Mouse (Mus musculus) midbrain, embryonic 10.5 days (tissue): ENCODE data around the gene Gm45623. TPM values are rescaled to one million over a fixed set of nuclear protein-coding genes. Genes with fewer than 3 reads are reported as not detected.

Experiments used
- DNase-seq: peaks from one replicate; pipeline ENCODE4 v3.0.0-alpha.2; 2017; ENCODE audit warnings: low spot score
- H3K27ac ChIP-seq: fragments of 300-500 bp; sonication (generic); replicated peaks from 2 replicates; pipeline ENCODE4 v1.5.1; 2016; ENCODE audit warnings: mild to moderate bottlenecking
- H3K27me3 ChIP-seq: fragments of 300-500 bp; sonication (generic); 2 replicates; pipeline ENCODE4 v1.6.1; 2016; ENCODE audit warnings: low read depth, mild to moderate bottlenecking; ENCODE audit not compliant: poor library complexity, severe bottlenecking
- H3K36me3 ChIP-seq: fragments of 300-500 bp; sonication (generic); 2 replicates; pipeline ENCODE4 v1.6.1; 2016; ENCODE audit warnings: mild to moderate bottlenecking, moderate library complexity
- H3K4me1 ChIP-seq: fragments of 300-500 bp; sonication (generic); 2 replicates; pipeline ENCODE4 v1.6.1; 2016
- H3K4me3 ChIP-seq: fragments of 300-500 bp; sonication (generic); 2 replicates; pipeline ENCODE4 v1.5.1; 2016; ENCODE audit warnings: mild to moderate bottlenecking, moderate library complexity
- H3K9me3 ChIP-seq: fragments of 300-500 bp; sonication (generic); replicated peaks from 2 replicates; pipeline ENCODE4 v1.6.1; 2016; ENCODE audit warnings: mild to moderate bottlenecking
- WGBS: fragments of 180-500 bp; shearing (Covaris S2); methylation state at CpG from one replicate; pipeline ENCODE4 v1.1.7; 2016; 5-methylcytosine and 5-hydroxymethylcytosine counted together
- polyA plus RNA-seq: library from polyadenylated mRNA; unstranded; fragments of >200 nt; fragmentation: Nextera tagmentation; extraction: Ambion mirVana; gene quantifications from 2 replicates; pipeline ENCODE4 v1.2.1, GENCODE M21; 2016

Gene Gm45623
- not detected in 2 replicates for polyA plus RNA-seq

GRCm38 (mm10) chr13:56753192-56753951 lies at the start of gene Gm45623:
Gene Gm45623, minus strand, starts transcription at chr13:56753827.
- under 1% methylated on average over 70 of the region's 71 CpGs for whole genome bisulfite sequencing
- Histone ChIP-seq H3K9me3 (no peaks in the 10 kb centered on the region), H3K4me1 (peaks cover 33% of the 10 kb centered on the region), H3K4me3 (peak within 1 kb of the TSS; percentile 64), H3K27me3 (peaks cover 83% of the 10 kb centered on the region), H3K36me3 (no peaks in the 10 kb centered on the region), H3K27ac (no peak within 1 kb of the TSS; the same call in 1 of the 2 replicates)
- DNase-seq: peak; percentile 46

GRCm38 (mm10) chr13:56797459-56797858 lies 43.8 kb upstream of the Gm45623 start:
- Histone ChIP-seq H3K36me3 (no peaks in the 10 kb centered on the region), H3K9me3 (no peaks in the 10 kb centered on the region), H3K4me1 (peaks cover 12% of the 10 kb centered on the region), H3K27ac (no peak overlapping the region), H3K4me3 (no peak overlapping the region), H3K27me3 (peaks cover 11% of the 10 kb centered on the region; the same call in 1 of the 2 replicates)
- DNase-seq: no peak
- WGBS: 90% methylated on average over 7 of the region's 7 CpGs

- WGBS: 88% methylated on average over 7 of the region's 7 CpGs
- no peaks in the 10 kb centered on the region for H3K9me3 ChIP-seq
- H3K4me1 ChIP-seq: peaks cover 21% of the 10 kb centered on the region
- H3K4me3 ChIP-seq: no peak overlapping the region
- peaks cover 11% of the 10 kb centered on the region; the same call in 1 of the 2 replicates for H3K27me3 ChIP-seq
- no peak overlapping the region for H3K27ac ChIP-seq
- DNase-seq: no peak
- H3K36me3 ChIP-seq: no peaks in the 10 kb centered on the region
Measured at GRCm38 (mm10) chr13:56795501-56795900, 41.9 kb upstream of the Gm45623 start.

- no peak for DNase-seq
- H3K27ac ChIP-seq: 0 out of 2 replicates have a peak overlapping the region, but pooled peaks have one; percentile 17
- no peaks in the 10 kb centered on the region for H3K36me3 ChIP-seq
- no peaks in the 10 kb centered on the region for H3K9me3 ChIP-seq
- WGBS: 55% methylated on average over 7 of the region's 7 CpGs
- peaks cover 8% of the 10 kb centered on the region; the same call in 1 of the 2 replicates for H3K27me3 ChIP-seq
- no peak overlapping the region for H3K4me3 ChIP-seq
- peaks cover 21% of the 10 kb centered on the region for H3K4me1 ChIP-seq
Measured at GRCm38 (mm10) chr13:56794441-56794840, 40.8 kb upstream of the Gm45623 start.

GRCm38 (mm10) chr13:56792844-56793243 lies 39.2 kb upstream of the Gm45623 start:
- Histone ChIP-seq H3K9me3 (no peaks in the 10 kb centered on the region), H3K4me3 (no peak overlapping the region), H3K27me3 (peaks cover 8% of the 10 kb centered on the region; the same call in 1 of the 2 replicates), H3K27ac (no peak overlapping the region), H3K36me3 (no peaks in the 10 kb centered on the region), H3K4me1 (peaks cover 21% of the 10 kb centered on the region)
- 86% methylated on average over 3 of the region's 3 CpGs for WGBS
- DNase-seq: no peak

- H3K27ac ChIP-seq: no peak overlapping the region
- no peak for DNase-seq
- H3K9me3 ChIP-seq: no peaks in the 10 kb centered on the region
- no peaks in the 10 kb centered on the region for H3K36me3 ChIP-seq
- WGBS: 85% methylated on average over 3 of the region's 3 CpGs
- no peaks in the 10 kb centered on the region; the same call in 1 of the 2 replicates for H3K27me3 ChIP-seq
- H3K4me1 ChIP-seq: peaks cover 21% of the 10 kb centered on the region
- H3K4me3 ChIP-seq: no peak overlapping the region
Measured at GRCm38 (mm10) chr13:56790683-56791082, 37.1 kb upstream of the Gm45623 start.

- Histone ChIP-seq H3K27ac (no peak overlapping the region), H3K4me3 (no peak overlapping the region), H3K36me3 (no peaks in the 10 kb centered on the region), H3K9me3 (peaks cover 4% of the 10 kb centered on the region; the same call in 1 of the 2 replicates), H3K27me3 (peaks cover 4% of the 10 kb centered on the region; the same call in 1 of the 2 replicates), H3K4me1 (peaks cover 13% of the 10 kb centered on the region)
- DNase-seq: no peak
- WGBS: 86% methylated on average over 1 of the region's 1 CpGs
Measured at GRCm38 (mm10) chr13:56782621-56783020, 29.0 kb upstream of the Gm45623 start.

GRCm38 (mm10) chr13:56781697-56782096 lies 28.1 kb upstream of the Gm45623 start:
- Histone ChIP-seq H3K27ac (no peak overlapping the region), H3K27me3 (peaks cover 4% of the 10 kb centered on the region; the same call in 1 of the 2 replicates), H3K36me3 (no peaks in the 10 kb centered on the region), H3K9me3 (peaks cover 4% of the 10 kb centered on the region; the same call in 1 of the 2 replicates), H3K4me3 (no peak overlapping the region), H3K4me1 (peaks cover 13% of the 10 kb centered on the region)
- no peak for DNase-seq
- WGBS: 92% methylated on average over 3 of the region's 3 CpGs

GRCm38 (mm10) chr13:56780746-56781469 lies 27.3 kb upstream of the Gm45623 start:
- 74% methylated on average over 13 of the region's 13 CpGs for WGBS
- H3K36me3 ChIP-seq: no peaks in the 10 kb centered on the region

GRCm38 (mm10) chr13:56774304-56774703 lies 20.7 kb upstream of the Gm45623 start:
- WGBS: 47% methylated on average over 5 of the region's 5 CpGs
- Histone ChIP-seq H3K27ac (peak overlapping the region; percentile 61), H3K4me3 (no peak overlapping the region), H3K36me3 (no peaks in the 10 kb centered on the region), H3K9me3 (no peaks in the 10 kb centered on the region), H3K27me3 (peaks cover 4% of the 10 kb centered on the region; the same call in 1 of the 2 replicates), H3K4me1 (peaks cover 35% of the 10 kb centered on the region)
- DNase-seq: no peak

More at GRCm38 (mm10) chr13:56780746-56781469, 27.3 kb upstream of the Gm45623 start:
- H3K27me3 ChIP-seq: peaks cover 4% of the 10 kb centered on the region; the same call in 1 of the 2 replicates
- H3K9me3 ChIP-seq: peaks cover 4% of the 10 kb centered on the region; the same call in 1 of the 2 replicates
- H3K4me3 ChIP-seq: no peak overlapping the region
- peak overlapping the region; percentile 46; the same call in 1 of the 2 replicates for H3K27ac ChIP-seq
- H3K4me1 ChIP-seq: peaks cover 13% of the 10 kb centered on the region
- no peak for DNase-seq

- H3K27ac ChIP-seq: peak overlapping the region; percentile 61; the same call in 1 of the 2 replicates
- no peaks in the 10 kb centered on the region for H3K9me3 ChIP-seq
- no peaks in the 10 kb centered on the region for H3K36me3 ChIP-seq
- peaks cover 44% of the 10 kb centered on the region for H3K4me1 ChIP-seq
- H3K27me3 ChIP-seq: peaks cover 7% of the 10 kb centered on the region
- no peak for DNase-seq
- WGBS: 60% methylated on average over 14 of the region's 14 CpGs
- no peak overlapping the region for H3K4me3 ChIP-seq
Measured at GRCm38 (mm10) chr13:56773262-56773870, 19.7 kb upstream of the Gm45623 start.

- WGBS: 55% methylated on average over 3 of the region's 3 CpGs
- Histone ChIP-seq H3K4me3 (no peak overlapping the region), H3K36me3 (no peaks in the 10 kb centered on the region), H3K27ac (no peak overlapping the region), H3K4me1 (peaks cover 44% of the 10 kb centered on the region), H3K9me3 (no peaks in the 10 kb centered on the region), H3K27me3 (peaks cover 14% of the 10 kb centered on the region)
- DNase-seq: no peak
Measured at GRCm38 (mm10) chr13:56772592-56772991, 19.0 kb upstream of the Gm45623 start.
